Mouse (Mus musculus) telencephalon, adult 2 months (tissue): ENCODE measurements at regions not wholly inside any gene's neighbourhood (a gene's known extent, or its start where the extent isn't known, plus 50 kb on each side); places are given as distances from the start of the nearest gene placed in this dataset.

Experiments
- DNase-seq: peaks from one replicate; pipeline ENCODE4 v3.0.0-alpha.2; 2011; ENCODE audit warnings: low read depth, low spot score

DNA sequence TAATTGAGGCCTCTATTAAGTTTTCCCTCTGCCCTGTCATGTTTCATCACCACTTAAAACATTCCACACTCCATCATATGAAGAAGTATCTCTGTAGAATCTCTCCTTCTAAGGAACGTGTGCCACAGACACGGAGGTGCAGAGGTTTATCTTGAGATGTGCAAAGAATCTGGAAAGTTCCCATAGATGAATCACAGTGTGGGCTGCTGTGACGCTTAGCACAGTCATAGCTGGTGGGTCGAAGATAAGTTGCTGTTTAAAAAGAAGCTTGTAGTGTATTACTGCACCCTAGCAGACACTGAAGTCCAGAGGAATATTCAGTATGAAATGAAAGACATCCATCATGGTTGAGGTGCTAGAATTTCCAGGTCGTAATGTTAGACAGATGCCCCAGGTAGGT lies 179.9 kb upstream of the 4930583I09Rik start:
- DNase-seq: peak; percentile 43

DNA sequence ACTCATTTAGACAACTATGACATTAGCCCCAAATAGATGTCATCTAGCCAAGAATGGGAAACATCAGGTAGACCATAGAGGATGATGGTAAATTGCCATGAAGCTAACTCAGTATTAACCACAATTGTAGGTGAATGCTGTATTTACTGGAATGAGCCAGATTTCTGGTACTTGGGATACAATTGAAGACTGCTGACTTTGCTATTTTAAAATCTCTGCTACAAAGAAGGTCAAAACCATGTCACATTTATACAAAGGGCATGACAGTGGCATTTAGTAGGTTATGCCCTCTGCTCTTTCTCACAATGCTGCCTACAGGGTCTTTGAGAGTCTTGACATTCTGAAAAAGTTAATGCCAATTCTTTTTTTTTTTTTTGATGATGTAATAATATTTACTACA lies 178.8 kb upstream of the 4930583I09Rik start:
- no peak for DNase-seq

DNA sequence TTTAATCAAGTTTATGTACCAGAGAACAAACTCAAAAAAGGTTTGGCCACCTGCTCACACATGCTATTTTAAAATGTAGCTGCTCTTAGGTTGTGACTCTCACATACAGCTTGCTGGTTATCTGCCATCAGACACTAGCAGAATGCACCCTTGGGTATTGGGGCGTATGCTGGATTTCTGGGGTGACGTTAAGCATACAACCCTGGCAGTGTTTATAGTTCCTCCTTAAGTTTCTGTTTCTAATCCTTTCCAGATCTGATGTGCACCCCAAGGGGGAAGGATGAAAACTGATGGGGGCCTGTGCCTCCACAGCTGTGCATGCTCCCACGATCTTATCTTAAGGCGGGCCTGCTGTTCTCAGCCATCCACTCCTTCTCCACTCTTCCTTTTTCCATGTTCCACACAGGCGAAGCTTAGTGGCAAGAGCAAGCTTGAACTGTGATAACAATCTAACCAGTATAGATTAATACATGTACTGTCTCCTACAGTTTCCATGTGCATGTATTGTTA lies 164.8 kb upstream of the 4930583I09Rik start:
- no peak for DNase-seq

DNA sequence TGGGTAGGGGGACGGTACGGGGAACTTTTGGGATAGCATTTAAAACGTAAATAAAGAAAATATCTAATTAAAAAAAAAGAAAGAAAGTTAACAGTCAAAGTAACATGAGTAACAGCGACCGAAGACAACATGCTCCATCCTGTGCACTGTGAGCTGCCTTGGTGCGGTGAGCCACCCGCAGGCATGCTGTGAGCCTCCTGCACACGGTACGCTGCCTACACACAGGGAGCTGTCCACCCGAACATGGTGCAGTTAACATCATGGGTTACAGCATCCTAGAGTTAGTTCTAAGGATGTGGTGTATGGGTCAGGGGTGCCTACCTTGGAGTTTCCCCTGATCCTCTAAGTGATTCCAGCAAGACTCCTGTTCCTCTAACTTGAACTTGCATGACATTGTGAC lies 158.6 kb upstream of the 4930583I09Rik start:
- DNase-seq: no peak

DNA sequence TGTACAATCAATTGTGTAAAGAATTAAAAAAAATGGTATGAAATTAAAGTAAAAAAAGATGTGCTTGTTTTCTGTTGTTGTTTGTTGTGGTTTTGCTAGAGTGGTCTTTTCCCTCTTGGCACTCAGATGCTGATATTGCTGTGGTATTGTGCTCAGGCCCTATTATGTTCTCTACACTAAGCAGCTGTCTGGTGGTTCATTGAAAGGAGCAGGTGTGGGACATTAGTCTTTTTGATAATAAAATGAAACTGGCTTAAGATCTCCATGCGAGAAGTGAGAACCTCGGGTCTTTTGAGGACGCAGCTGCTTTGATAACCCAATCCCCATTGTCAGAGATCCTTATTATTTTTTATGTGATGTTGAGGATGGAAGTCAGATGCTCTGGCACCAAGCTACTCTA lies 155.4 kb upstream of the 4930583I09Rik start:
- no peak for DNase-seq

DNA sequence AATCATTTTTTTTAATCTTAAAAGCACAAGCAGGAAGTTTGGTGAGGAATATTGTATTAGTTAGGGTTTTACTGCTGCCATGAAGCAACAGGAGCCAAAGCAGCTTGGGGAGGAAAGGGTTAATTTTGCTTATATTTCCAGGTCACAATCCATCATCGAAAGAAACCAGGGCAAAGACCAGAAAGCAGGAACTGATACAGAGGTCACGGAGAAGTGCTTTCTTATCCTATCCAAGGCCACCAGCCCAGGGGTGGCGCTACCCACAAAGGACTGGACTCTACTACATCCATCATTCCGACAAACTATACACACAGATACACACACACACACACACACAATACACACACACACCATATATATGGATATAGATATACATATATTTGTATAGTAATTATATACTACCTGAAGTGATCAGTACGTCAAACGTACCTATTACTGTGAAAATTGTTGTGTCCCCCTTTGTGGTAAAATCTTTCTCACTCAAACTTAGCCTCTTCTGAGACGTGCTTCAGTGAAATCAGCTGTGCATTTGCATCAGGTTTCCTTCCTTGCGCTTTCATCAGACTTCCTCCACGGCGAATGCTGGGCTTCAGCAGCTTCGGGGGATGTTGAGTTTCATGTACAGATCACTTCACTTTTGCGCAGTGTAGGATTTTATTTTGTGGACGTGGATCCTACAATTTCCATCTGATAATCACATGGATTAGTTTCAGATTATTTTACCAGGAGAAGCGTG lies 148.6 kb upstream of the 4930583I09Rik start:
- no peak for DNase-seq

DNA sequence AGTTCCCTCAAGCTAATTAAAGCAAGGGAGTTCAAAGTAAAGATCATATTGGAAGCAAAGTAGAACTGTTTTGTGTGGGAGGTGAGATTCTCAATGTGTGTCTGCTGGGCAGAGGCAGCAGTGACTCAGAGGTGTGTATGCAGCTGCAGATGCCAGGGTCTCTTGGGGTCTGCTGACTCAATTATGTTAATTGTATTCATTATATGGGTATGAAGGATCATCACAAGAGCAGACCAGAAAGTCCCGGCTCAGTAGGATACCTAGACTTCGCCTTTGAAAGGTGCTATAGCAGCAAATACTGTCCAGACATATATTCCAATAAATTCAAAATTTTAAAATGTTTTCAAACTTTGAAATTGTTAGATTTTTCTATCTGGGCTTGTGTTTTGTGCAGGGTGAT lies 147.6 kb upstream of the 4930583I09Rik start:
- peak; percentile 15 for DNase-seq

DNA sequence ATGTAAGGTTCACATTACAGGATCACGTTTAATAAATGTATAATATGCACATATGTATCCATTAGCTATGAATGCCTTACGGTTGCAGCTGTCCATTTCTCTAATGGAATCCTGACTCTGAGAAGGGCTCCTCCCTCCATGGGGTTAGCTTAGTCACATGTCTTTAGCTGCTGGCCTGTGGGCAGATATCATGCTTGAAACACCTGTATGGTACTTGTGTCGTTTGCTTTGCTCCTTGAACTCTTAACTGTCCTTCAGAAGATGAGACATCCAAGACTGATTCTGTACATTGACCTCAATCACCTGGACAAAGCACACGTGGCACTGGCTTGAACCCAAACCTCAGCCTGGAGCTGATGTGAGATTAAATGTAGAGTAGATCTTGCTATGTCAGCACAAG lies 128.3 kb upstream of the 4930583I09Rik start:
- DNase-seq: no peak

DNA sequence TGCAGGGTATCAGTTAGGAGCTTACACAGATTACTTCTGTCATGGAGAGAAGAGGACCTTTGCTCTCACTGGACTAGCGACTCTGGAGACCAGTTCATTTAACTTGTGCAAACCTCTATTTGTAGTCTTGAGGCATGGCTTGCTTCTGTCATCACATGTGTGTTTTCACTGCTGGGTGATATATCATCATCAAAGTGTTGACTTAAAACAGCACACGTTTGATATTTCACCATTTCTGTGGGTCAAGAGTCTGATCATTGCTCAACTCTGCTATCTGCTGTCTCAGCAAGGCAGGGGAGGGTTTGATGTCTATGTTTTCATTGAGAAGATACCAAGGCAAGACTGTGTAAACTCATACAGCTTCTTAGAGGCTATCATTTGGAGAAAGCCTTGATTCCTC lies 126.0 kb upstream of the 4930583I09Rik start:
- DNase-seq: no peak

DNA sequence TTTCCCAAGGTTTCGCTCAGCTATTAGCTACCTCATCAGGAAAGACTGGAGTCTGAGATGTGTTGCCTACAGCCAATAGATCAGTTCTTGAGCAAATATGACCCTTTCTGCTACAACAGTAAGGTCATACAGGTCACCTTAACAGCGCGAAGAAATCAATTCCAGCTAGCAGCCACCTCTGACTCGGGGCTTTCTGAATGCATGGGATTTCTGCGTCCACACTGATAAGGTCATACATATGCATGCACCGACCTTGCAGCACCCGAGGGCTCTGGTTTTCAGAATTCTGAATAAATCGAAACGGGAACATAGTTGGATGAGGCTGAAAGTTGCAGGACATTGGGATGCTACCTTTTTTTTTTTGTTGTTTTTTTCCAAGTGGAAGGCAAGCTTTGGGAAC lies 121.6 kb upstream of the 4930583I09Rik start:
- no peak for DNase-seq

DNA sequence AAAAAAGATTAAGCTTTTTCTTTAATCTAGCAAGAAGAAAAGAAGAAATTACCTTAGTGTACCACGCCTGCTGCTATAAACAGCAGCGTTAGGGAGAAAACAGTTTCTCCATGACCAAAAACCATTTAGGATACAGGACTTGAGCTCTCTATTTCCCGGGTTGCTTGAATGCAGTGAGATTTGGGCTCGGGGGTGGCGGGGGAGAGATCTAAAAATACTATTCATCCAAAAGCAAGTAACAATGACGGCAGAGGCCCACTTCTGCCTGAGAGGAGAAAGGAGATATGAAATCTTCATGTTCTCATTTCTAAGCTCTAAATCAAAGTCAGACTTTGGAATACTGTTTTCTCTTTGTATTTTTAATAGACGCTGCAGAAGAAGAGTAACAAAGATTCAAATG lies 120.6 kb upstream of the 4930583I09Rik start:
- peak; percentile 65 for DNase-seq

DNA sequence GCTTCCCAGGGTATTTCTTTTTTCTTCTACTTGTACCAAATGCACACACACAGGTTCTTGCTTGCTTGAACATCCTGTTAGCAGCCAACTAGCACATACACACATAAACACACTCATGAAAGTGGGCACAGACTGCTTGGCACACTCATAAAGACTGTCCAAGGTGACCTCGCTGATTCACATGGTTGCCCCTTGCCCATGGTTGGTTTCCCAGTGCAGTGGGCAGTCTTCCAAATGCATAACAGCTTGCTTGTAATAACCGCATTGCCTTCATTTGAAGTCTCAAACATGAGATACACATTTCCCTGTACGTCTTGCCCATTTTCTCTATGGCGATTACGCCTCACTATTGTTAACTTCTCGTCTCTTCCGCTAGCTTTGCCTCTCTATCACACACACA lies 117.4 kb upstream of the 4930583I09Rik start:
- no peak for DNase-seq

DNA sequence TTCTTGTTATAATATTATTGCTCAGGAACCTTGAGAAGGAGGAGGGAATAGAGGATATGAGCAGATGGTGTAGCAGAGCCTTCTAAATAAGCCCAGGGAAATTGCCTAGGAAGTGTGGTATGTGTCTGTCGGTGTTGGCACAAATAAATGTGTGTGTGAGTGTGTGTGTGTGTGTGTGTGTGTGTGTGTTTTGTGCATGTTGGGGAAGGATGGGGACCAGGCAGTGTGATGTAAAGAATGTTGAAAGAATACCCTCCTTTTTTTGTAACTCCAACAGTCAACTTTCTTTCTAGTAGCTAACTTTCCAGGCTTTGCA lies 115.7 kb upstream of the 4930583I09Rik start:
- DNase-seq: peak; percentile 50

DNA sequence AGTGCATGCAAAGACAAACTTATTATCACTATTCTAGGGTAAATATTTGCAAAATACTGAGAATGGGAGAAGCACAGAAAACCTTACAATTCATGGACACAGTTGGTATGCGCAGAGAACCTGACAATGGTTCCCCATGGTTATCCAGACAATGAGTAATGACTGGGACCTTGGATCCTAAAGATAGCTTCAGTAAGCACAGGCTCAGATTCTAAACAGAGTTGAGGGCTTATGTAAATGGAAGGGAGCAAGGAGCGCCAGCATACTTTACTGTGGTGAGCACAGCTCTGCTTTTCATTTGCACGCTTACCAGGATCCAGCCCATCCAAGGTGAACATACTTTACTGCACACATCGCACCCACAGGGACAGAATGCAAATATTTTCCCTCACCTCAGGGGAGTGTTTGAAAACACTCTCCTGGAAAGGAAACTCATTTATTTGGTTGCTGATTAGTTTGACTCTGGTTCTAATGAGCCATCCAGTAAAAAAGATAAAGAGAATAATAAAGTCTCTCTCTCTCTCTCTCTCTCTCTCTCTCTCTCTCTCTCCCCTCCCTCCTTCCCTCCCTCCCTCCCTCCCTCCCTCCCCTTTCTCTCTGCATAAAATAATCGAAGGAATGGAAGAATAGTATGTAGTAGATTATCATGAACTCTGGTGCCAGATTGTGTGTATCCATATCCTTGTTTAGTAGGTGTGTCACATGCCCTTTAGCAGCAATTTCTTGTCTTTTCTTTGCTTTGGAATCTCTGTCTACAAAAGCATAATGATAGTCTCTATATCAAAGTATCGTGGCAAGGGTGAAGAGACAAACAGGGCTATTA lies 115.1 kb upstream of the 4930583I09Rik start:
- DNase-seq: no peak

DNA sequence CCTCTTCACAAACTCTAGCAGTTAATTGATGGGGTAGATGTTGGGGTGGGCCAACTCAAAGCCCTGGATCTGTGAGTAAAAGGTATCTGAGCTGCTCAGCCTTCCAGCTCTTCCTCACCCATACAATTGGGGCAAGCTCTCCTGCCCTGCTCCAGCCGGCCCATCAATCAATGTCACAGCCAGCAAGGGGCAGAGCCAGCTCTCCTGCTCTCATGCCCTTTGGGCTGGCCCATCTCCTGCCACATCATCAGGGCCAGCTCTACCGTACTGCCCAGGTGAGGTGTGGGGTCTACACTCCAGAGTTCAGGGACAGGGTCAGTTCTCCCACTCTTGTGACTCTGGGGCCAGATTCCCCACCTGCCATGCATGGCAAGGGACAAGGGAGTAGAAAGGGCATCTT lies 107.3 kb upstream of the 4930583I09Rik start:
- no peak for DNase-seq

DNA sequence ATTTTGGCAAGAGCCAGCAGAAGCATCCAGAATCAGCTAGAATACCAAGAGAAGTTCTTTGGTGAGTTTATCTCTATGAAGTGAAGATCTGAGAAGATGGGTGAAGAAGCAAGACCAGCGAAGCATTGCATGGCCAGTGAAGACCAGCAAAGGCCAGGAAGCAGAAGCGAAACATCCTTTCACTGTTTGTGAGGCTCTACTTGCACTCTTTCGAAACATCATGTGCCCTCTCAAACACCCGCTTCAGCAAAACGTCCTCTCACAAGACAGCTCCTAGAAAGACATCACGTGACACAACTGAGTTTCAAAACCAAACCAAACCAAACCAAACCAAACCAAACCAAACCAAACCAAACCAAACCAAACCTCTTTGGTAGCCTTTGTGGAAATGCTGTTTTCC lies 105.7 kb upstream of the 4930583I09Rik start:
- DNase-seq: no peak

DNA sequence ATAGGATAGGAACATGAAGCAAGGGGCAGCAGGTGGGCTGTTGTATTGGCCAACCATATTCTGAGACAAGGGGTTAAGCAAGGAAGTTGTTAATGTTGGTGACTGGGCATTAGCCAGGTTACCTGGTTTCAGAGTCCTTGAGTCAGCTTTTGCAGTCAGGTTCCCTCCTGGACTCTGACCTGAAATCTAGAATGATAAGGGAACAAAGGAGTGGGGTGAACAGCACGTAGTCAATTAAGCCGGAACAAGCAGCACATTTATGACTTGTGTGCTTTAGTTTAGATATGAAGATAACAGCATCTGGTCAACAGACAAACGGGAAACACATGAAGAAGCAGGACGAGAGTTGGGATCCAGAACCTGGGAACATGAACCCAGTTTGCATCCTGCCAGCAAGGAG lies 99.8 kb upstream of the 4930583I09Rik start:
- DNase-seq: no peak

DNA sequence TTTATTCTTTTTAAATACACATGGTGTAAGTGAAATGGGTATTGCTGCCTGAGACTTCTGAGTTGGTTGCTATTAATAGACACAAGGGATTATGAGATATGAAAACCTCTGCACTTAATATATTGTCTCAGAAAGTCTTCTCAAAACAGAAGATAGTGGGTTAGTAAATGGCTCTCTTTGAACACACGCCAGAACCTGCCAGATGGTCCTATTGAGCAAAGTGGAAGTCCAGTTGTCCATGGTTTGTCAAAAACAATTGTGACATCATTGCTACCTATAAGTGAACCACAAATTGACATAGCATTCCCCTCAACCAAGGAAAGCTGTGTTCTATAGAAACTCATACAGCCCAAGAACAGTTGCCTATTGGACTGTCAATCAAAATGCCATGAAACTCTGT lies 98.5 kb upstream of the 4930583I09Rik start:
- no peak for DNase-seq

DNA sequence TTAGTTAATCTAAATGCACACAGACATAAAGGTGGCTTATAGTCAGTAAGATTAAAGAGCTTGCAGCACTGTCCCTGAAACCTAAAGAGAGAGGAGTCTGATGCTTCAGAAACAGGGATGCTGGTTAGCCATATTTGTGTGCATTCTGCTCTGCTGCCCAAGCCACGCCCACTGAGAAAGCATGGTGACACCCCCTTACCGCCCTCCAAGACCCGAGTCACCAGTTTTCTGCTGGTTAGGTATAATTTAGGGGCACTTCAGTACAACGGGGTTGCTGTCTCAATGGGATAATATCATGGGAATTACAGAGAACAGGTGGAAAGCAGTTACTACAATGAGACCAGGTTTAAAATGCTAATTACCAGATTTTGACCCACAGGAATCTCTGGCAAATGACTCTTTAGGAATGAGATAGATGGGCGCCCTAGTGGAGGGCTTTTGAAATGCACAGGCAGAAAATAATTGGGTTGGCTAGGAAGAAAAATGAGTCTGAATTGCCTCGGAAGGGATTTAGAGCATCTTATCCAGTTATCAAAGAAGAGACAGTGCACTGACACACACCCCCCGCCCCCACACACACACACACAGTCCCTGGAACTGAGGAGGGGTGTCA lies 95.1 kb upstream of the 4930583I09Rik start:
- no peak for DNase-seq

DNA sequence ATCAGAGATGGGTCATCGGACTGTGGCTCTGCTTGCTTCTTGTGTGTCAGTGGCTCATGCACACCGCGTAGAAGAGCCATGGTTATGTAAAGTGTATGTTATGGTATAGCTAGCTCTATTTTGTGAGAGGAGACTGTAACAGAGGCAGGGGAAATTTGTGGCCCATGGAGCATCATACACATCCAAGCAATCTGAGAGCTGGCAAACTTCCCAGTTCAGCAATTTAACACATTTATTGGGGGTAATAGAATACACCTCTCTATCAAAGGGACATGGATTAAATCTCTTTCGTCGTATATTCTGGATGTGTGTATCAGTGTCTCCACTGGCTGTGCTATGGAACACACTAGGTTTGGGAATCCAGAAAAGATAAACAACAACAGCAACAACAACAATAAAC lies 87.9 kb upstream of the 4930583I09Rik start:
- DNase-seq: no peak

DNA sequence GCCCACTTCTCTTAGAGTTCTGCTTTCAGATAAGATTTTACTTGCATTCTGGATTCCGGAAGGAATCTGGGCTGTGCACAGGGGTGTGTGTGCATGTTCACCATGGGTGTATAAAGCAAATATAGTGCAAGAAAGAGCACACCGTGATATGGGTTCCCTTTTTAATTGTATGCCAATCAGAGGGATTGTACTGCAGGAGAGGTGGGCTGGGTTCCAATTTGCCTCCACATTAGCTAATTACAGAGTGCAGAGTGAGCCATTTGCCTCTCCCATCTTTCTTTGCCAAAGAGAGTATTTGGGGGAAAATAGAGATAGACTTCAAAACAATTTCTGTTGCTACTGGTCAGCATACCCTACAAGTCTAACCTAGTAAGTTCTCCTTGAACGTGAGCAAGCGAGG lies 86.4 kb upstream of the 4930583I09Rik start:
- no peak for DNase-seq

DNA sequence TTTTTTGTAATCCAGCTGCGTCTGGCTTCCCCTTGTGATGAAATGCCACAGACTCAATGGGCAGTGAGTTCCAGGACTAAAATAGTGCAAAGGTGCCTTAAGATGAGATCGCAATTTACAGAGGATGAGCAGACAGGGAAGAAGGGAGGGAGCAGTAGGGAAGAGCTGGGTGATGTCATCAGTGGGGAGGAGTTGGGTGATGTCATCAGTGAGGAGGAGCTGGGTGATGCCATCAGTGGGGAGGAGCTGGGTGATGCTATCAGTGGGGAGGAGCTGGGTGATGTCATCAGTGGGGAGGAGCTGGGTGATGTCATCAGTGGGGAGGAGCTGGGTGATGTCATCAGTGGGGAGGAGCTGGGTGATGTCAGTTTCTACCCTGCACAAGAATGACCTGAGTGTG lies 84.4 kb upstream of the 4930583I09Rik start:
- no peak for DNase-seq

DNA sequence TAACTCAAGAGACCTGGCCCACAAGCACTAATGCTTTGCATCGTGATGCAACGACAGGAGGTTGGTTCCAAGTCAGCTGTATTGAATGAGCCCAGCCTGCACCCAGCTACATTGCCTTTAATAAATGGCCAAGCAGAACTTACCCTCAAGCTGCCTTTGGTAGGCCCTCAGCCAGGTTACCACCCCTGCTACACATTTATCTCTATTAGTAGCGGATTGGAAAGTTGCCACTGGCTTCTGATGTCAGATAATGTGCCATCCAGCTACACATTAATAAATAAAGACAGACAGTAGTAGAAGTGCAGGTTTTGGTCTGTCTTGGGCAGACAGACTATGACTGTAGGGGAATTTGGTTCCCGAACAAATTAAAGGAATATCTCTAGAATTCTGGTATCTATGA lies 82.0 kb upstream of the 4930583I09Rik start:
- DNase-seq: no peak
